Mouse (Mus musculus) MEL-GATA-1-ER (cell line): ENCODE results near the gene Zfp970.
"Not testable (repeated sequence)": the region's sequence is repeated elsewhere in the genome, so short reads cannot be mapped to it uniquely, and the experiment has no call there.

Experiments
- DNase-seq: peaks from one replicate; pipeline ENCODE4 v3.0.0-alpha.2; 2012; ENCODE audit warnings: low read depth; ENCODE audit errors: extremely low read depth

The Zfp970 gene

GRCm38 (mm10) chr2:177464676-177465075 lies at the start of gene Zfp970:
Gene Zfp970, plus strand, starts transcription at chr2:177464733.
- DNase-seq = peak; percentile 2

- DNase-seq = not testable (repeated sequence)
Observed at GRCm38 (mm10) chr2:177468222-177468621, 3.7 kb downstream of the Zfp970 start.

DNA sequence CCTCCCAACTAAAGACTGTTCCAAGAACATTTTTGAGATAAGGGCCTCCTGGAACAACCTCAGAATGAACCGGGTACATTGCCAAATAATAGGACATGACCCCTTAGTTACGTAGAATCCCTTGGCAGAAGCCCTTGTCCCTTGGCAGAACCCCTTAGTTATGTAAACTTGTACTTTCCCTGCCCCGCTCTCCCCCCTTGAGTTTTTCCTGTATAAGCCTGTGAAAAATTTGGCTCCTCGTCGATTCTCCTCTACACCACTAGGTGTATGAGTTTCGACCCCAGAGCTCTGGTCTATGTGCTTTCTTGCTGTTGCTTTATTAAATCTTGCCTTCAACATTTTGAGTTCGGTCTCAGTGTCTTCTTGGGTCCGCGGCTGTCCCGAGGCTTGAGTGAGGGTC lies 7.7 kb downstream of the Zfp970 start:
- DNase-seq = not testable (repeated sequence)

DNA sequence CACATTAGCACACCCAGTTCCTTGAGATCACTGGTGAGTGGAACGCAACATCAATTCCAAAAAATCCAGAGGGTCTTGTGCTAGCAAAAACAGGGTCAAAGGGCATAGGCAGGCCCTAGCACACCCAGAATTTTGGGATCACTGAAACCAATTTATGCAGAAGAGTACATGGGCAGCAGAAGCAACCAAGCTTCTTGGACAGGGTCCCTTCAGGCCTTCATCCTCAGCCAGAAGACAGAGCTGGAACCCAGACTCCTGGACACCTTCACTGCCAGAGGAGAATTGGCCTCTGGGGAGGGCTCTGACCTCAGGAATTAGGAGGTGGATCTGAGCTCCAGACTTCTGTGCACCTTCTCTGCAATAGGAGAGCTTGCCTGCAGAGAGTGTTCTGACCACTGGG lies 17.4 kb downstream of the Zfp970 start:
- DNase-seq = not testable (repeated sequence)

DNA sequence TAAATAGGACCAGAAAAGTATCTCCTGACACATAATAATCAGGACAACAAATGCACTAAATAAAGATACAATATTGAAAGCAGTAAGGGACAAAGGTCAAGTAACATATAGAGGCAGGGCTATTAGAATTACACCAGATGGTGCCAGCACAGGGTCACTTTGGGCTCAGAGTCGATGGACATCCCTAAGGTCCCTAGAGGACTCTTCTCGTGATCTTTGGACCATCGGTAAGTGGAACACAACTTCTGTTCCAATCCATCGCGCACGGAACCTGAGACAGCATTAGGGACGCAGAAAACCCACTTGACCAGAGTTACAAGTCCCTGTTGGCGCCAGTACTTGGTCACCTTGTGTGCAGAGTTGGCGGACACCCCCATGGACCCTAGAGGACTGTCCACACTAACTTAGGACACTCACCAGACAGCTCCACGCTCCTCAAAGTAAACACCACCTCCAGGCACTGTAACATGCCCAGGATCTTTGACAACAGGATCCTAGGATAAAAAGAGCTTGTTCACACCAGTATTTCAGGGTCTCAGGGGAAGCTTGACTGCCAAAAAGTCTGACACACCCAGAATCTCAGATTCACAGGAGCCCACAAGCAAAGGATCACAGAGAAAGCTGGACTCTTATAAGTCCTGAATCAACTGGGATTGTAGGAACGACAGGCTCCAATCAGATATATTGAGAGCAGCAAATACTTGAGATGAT lies 18.9 kb downstream of the Zfp970 start:
- not testable (repeated sequence) for DNase-seq

GRCm38 (mm10) chr2:177498067-177498466 lies 33.5 kb downstream of the Zfp970 start, which contains the start of gene Gm14403:
Gene Gm14403, plus strand, starts transcription at chr2:177498215.
- peak; percentile 21 for DNase-seq

- DNase-seq = not testable (repeated sequence)
Observed at GRCm38 (mm10) chr2:177499182-177499581, 34.6 kb downstream of the Zfp970 start.

GRCm38 (mm10) chr2:177505211-177505719 lies 40.7 kb downstream of the Zfp970 start:
- DNase-seq = not testable (repeated sequence)

- not testable (repeated sequence) for DNase-seq
Observed at GRCm38 (mm10) chr2:177511381-177511780, 46.8 kb downstream of the Zfp970 start.

DNA sequence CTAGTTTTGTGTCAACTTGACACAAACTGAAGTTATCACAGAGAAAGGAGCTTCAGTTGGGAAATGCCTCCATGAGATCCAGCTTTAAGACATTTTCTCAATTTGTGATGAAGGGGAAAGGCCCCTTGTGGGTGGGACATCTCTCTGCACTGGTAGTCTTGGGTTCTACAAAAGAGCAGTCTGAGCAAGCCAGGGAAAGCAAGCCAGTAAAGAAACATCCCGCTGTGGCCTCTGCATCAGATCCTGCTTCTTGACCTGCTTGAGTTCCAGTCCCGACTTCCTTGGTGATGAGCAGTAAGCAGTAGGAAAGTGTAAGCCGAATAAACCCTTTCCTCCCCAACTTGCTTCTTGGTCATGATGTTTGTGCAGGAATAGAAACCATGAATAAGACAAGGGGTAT lies 47.4 kb downstream of the Zfp970 start:
- not testable (repeated sequence) for DNase-seq

GRCm38 (mm10) chr2:177513991-177514479 lies 49.5 kb downstream of the Zfp970 start:
- DNase-seq = not testable (repeated sequence)

DNA sequence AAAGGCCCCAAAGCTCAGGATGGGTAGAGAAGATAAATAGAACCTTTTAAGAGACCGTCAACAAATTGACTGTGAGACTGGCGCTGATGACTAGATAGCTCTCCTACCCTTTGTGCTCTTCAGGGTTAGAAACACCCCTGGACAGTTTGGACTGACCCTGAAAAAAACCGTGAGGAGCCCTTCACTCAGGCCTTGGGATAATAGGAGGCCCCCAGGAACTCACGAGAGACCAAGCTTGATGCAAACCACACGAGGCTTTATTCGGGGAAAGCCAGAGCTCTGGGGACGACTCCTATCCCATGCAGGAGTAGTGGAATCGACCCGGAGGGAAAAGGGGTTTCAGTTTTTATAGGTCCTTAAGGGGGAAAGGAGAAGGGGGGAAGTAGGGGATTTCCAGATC lies 53.2 kb downstream of the Zfp970 start:
- not testable (repeated sequence) for DNase-seq

GRCm38 (mm10) chr2:177518354-177518753 lies 53.8 kb downstream of the Zfp970 start:
- not testable (repeated sequence) for DNase-seq

GRCm38 (mm10) chr2:177518960-177519359 lies 54.4 kb downstream of the Zfp970 start:
- DNase-seq = not testable (repeated sequence)

GRCm38 (mm10) chr2:177520035-177520434 lies 55.5 kb downstream of the Zfp970 start:
- DNase-seq = no peak

DNA sequence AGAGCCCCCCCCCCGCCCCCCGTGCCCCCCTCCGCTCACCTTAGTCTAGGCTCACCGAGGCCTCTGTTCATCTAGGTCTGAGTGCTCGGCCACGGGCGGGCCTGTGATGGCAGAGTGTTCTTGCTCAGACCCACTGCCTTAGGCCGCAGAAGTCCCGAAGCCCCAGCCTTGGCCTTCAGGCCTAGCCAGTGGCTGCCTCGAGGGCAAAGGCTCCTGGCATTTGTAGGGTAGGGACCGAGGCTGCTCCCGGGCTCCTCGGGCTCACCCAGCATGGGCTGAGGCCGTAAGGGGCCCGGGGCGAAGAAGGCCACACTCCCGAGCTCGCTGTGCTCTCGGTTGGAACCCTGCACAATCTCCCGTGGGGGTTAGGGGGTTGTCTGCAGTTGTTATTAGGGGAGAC lies 58.5 kb downstream of the Zfp970 start:
- DNase-seq = no peak

DNA sequence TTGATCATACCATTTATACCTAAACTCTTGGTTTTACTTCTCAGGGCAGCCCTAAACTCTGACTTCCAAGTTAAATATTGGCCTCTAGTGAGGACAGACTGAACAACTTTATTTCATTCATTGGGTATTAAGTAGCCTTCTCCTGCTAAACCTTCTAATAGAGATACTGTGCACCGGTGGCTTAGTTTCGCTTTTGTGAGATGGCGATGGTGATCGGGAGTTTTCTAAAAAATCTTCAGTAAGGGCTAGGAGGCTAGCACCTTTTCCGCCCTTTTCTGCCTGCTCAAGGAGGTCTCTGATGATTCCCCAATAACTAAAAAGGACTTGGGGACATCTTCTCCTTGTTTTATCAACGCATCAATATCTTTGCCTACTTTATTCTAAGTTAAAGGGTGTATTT lies 59.1 kb downstream of the Zfp970 start:
- DNase-seq = not testable (repeated sequence)

DNA sequence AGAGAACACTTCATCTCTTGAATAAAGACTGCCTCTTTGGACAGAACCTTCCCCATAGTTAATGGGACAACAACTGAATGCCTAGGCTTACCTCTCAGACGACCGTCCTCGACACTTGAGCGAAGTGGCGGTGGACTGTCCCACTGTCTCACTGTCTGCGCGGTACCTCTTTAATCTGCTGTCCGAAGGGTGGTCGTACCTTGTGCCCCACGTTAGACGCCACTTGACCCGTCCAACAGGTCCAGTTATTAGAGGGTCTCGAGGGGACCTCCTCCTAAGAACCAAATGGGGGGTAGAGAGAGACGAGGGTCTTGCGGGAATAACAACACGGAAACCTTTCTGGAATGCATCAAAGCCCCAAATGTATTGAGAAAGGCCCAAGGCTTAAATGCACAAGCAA lies 59.6 kb downstream of the Zfp970 start:
- DNase-seq = not testable (repeated sequence)
